Mouse (Mus musculus): ENCODE measurements at regions not wholly inside any gene's neighbourhood (a gene's known extent, or its start where the extent isn't known, plus 50 kb on each side); places are given as distances from the start of the nearest gene placed in this dataset.
A peak's percentile ranks its signal among the peaks of the same experiment; 100 is the strongest.

DNA sequence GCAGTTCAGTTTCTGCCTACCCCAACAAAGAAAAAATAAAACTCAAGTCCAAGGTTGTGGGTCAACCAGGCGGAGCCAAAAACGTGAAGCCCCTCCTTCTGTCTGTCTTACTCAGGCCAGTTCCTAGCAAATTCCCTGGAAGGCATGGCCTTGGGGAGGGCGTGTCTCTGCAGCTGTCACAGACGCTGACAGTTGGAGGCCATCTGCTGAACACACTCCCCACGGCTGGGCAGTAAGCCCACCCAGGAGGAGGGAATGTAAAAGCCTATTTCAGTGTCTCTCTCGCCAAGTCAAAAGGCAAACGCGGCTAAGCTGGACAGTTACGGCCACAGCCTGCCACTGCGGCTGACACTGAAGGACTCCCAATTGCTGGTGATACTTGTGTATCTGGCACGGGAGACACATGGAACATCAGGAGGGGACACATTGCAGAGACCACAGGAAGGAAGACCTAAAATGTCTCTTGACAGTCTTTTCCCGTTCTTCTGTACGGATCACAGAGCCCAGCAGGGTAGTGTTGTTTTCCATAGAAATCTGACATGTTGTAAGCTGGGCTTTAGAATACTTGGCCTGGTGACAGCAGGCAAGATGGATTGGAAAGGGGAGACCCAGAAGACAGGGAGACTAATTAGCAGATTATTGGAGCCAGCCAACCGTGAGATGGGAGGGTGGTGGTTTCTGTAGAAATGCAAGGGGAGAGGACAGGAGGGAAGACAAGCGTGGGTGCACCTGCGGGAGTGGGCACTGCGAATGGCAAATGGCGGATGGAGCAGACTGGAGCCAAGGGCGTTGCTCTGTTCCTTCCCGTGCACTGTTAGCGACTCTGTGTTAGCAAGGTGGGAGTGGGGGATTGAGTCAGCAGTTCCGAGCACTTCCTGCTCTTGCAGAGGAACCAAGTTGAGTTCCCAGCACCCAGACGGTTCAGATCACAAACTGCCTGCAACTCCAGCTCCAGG, 229.5 kb downstream of the Suds3 start:
- Histone ChIP-seq H3K36me3 (ENCODE audit: control insufficient read depth, insufficient read depth) (no peaks in the 10 kb centered on the region), H3K4me2 (ENCODE audit: low read depth) (no peak overlapping the region), H3K27me3 (ENCODE audit: control insufficient read depth, insufficient read depth, insufficient read length) (no peaks in the 10 kb centered on the region), H3K79me2 (ENCODE audit: control insufficient read depth, insufficient read depth) (no peaks in the 10 kb centered on the region), H3ac (ENCODE audit: control insufficient read depth, insufficient read length) (no peak overlapping the region), H3K4me3 (no peak overlapping the region)
- no peak for TF ChIP-seq CEBPB (IDR thresholded peaks at IDR 0.05; ENCODE audit: insufficient read depth, poor library complexity, severe bottlenecking)
- TF ChIP-seq MYOD1 (IDR thresholded peaks at IDR 0.05; ENCODE audit: control insufficient read depth in 1 of 3, insufficient read length in 2 of 3, low read depth in 2 of 3), result peak in 1 of 3 experiments; percentile 52
- TF ChIP-seq MYOG (IDR thresholded peaks at IDR 0.05; ENCODE audit: control insufficient read depth in 1 of 3, insufficient read depth in 1 of 3, insufficient read length in 2 of 3, low read depth in 2 of 3), result peak in 1 of 3 experiments; percentile 23

DNA sequence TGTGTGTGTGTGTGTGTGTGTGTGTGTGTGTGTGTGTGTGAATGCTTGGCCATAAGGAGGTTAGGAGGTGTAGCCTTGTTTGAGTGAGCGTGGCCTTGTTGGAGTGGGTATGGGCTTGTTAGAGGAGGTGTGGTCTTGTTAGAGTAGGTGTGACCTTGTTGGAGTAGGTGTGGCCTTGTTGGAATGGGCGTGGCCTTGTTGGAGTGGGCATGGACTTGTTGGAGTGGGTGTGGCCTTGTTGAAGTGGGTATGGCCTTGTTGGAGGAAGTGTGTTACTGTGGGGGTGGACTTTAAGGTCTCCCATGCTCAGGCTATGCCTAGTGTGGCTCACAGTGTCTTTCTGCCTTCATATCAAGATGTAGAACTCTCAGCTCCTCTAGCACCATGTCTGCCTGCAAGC, 236.2 kb downstream of the Suds3 start:
- no peak for TF ChIP-seq POLR2A (IDR thresholded peaks at IDR 0.05; ENCODE audit: insufficient read length, low read depth)
- TF ChIP-seq MAX (IDR thresholded peaks at IDR 0.05; ENCODE audit: low read depth), result no peak
- TF ChIP-seq MYOG (IDR thresholded peaks at IDR 0.05; ENCODE audit: control insufficient read depth in 1 of 3, insufficient read depth in 1 of 3, insufficient read length in 2 of 3, low read depth in 2 of 3), result no peak
- TF ChIP-seq USF1 (IDR thresholded peaks at IDR 0.05; ENCODE audit: low read depth), result no peak
- TF ChIP-seq E2F4 (IDR thresholded peaks at IDR 0.05; ENCODE audit: insufficient read depth), result no peak
- no peak for TF ChIP-seq POLR2AphosphoS2 (IDR thresholded peaks at IDR 0.05; ENCODE audit: insufficient read length, low read depth)
- no peaks in the 10 kb centered on the region for H3K36me3 ChIP-seq (ENCODE audit: control insufficient read depth, insufficient read depth)
- no peaks in the 10 kb centered on the region for H3K27me3 ChIP-seq (ENCODE audit: control insufficient read depth, insufficient read depth, insufficient read length)
- no peak overlapping the region for H3ac ChIP-seq (ENCODE audit: control insufficient read depth, insufficient read length)
- no peak overlapping the region for H3K4me3 ChIP-seq
- no peaks in the 10 kb centered on the region for H3K79me2 ChIP-seq (ENCODE audit: control insufficient read depth, insufficient read depth)
- H3K4me2 ChIP-seq (ENCODE audit: low read depth), result no peak overlapping the region

DNA sequence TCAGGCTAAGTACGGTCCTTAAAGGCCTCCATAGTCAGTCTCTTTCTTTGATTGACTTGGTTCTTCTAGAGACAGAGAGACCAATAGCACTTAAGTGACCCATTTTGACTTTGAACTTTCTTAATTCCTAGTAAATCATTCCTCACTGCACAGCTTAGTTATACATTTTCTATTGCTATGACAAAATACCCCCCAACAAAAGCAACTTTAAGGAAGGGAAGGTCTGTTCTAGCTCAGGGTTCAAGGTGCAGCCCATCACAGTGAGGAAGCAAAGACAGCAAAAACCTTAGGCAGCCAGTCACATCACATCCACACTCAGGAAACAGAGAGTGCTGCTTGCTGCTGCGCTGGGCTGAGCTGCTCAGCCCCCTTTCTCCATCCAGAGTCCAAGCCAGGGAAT, 241.0 kb downstream of the Suds3 start:
- H3K79me2 ChIP-seq (ENCODE audit: control insufficient read depth, insufficient read depth), result no peaks in the 10 kb centered on the region
- no peak overlapping the region for H3K4me3 ChIP-seq
- no peak for TF ChIP-seq POLR2A (IDR thresholded peaks at IDR 0.05; ENCODE audit: insufficient read length, low read depth)
- TF ChIP-seq MYOD1 (IDR thresholded peaks at IDR 0.05; ENCODE audit: control insufficient read depth in 1 of 3, insufficient read length in 2 of 3, low read depth in 2 of 3), result no peak
- TF ChIP-seq SRF (IDR thresholded peaks at IDR 0.05; ENCODE audit: control insufficient read depth, insufficient read length, low read depth), result no peak
- no peak for TF ChIP-seq POLR2AphosphoS2 (IDR thresholded peaks at IDR 0.05; ENCODE audit: insufficient read length, low read depth)
- no peak for TF ChIP-seq REST (IDR thresholded peaks at IDR 0.05; ENCODE audit: insufficient read depth, insufficient read length)
- no peak for TF ChIP-seq MYOG (IDR thresholded peaks at IDR 0.05; ENCODE audit: control insufficient read depth in 1 of 3, insufficient read depth in 1 of 3, insufficient read length in 2 of 3, low read depth in 2 of 3)
- no peak for TF ChIP-seq TCF12 (IDR thresholded peaks at IDR 0.05; ENCODE audit: insufficient read depth, poor library complexity, severe bottlenecking)
- TF ChIP-seq USF1 (IDR thresholded peaks at IDR 0.05; ENCODE audit: low read depth), result no peak
- TF ChIP-seq TCF3 (IDR thresholded peaks at IDR 0.05; ENCODE audit: insufficient read length, low read depth), result no peak
- TF ChIP-seq E2F4 (IDR thresholded peaks at IDR 0.05; ENCODE audit: insufficient read depth), result no peak
- no peak for TF ChIP-seq MAX (IDR thresholded peaks at IDR 0.05; ENCODE audit: low read depth)
- TF ChIP-seq CEBPB (IDR thresholded peaks at IDR 0.05; ENCODE audit: insufficient read depth, poor library complexity, severe bottlenecking), result no peak
- no peak overlapping the region for H3ac ChIP-seq (ENCODE audit: control insufficient read depth, insufficient read length)
- H3K36me3 ChIP-seq (ENCODE audit: control insufficient read depth, insufficient read depth), result no peaks in the 10 kb centered on the region
- no peak overlapping the region for H3K4me2 ChIP-seq (ENCODE audit: low read depth)
- no peaks in the 10 kb centered on the region for H3K27me3 ChIP-seq (ENCODE audit: control insufficient read depth, insufficient read depth, insufficient read length)

DNA sequence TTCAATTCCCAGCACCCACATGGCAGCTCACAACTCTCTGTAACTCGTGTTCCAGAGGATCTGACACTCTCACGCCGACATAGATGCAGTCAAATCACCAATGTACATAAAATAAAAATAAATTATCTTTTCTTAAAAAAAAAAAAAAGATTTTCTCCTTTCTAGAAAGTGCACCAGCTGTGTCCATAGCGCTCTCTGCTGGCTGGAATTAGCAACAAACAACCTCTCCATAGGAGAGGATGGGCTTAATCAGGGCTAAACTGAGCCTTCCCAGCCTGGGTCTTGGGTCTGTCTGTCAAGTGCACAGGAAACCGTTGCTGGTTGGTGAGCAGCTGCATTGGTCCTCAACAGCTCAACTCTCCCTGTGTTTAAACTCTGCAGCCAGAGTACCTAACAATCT, 247.8 kb downstream of the Suds3 start:
- TF ChIP-seq E2F4 (IDR thresholded peaks at IDR 0.05; ENCODE audit: insufficient read depth), result no peak
- no peaks in the 10 kb centered on the region for H3K79me2 ChIP-seq (ENCODE audit: control insufficient read depth, insufficient read depth)
- H3K27me3 ChIP-seq (ENCODE audit: control insufficient read depth, insufficient read depth, insufficient read length), result no peaks in the 10 kb centered on the region

DNA sequence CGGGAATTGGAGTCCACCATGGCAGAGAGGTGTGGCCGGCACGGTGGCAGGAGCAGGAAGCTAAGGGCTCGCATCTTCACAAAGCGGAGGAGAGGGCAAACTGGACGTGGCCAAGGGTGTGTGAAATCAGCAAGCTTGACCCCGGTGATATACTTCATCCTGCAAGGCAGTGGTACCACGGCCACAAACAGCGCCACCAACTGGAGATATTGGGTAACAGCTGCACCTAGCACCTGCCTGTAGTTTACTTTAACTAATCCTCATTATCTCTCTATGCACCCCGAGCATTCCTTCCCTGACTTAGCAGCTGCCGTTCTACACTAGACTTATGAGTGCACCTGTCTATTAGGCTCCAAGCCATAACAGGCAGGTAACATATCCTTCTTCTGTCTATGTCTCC, 251.6 kb downstream of the Suds3 start:
- no peak for TF ChIP-seq POLR2AphosphoS2 (IDR thresholded peaks at IDR 0.05; ENCODE audit: insufficient read length, low read depth)
- TF ChIP-seq E2F4 (IDR thresholded peaks at IDR 0.05; ENCODE audit: insufficient read depth), result no peak
- no peak for TF ChIP-seq MYOG (IDR thresholded peaks at IDR 0.05; ENCODE audit: control insufficient read depth in 1 of 3, insufficient read depth in 1 of 3, insufficient read length in 2 of 3, low read depth in 2 of 3)
- TF ChIP-seq POLR2A (IDR thresholded peaks at IDR 0.05; ENCODE audit: insufficient read length, low read depth), result no peak
- Histone ChIP-seq H3K4me2 (ENCODE audit: low read depth) (no peak overlapping the region), H3ac (ENCODE audit: control insufficient read depth, insufficient read length) (no peak overlapping the region), H3K36me3 (ENCODE audit: control insufficient read depth, insufficient read depth) (no peaks in the 10 kb centered on the region), H3K4me3 (no peak overlapping the region), H3K27me3 (ENCODE audit: control insufficient read depth, insufficient read depth, insufficient read length) (no peaks in the 10 kb centered on the region), H3K79me2 (ENCODE audit: control insufficient read depth, insufficient read depth) (no peaks in the 10 kb centered on the region)

More for the DNA sequence above, 247.8 kb downstream of the Suds3 start:
- no peak overlapping the region for H3ac ChIP-seq (ENCODE audit: control insufficient read depth, insufficient read length)
- H3K36me3 ChIP-seq (ENCODE audit: control insufficient read depth, insufficient read depth), result no peaks in the 10 kb centered on the region
- no peak overlapping the region for H3K4me3 ChIP-seq
- no peak overlapping the region for H3K4me2 ChIP-seq (ENCODE audit: low read depth)

Data from myocyte (in vitro differentiated cells).